Mouse (Mus musculus): Measurements from ENCODE around the gene Zfp820. TPM values are rescaled to one million over a fixed set of nuclear protein-coding genes. Genes with fewer than 3 reads are reported as not detected.
A peak's percentile ranks its signal among the peaks of the same experiment; 100 is the strongest.
"Not testable (repeated sequence)": the region's sequence is repeated elsewhere in the genome, so short reads cannot be mapped to it uniquely, and the experiment has no call there.

Zfp820 gene
- 6.6 and 7.1 TPM in 2 replicates for polyA plus RNA-seq (2014; fragmentation: Nextera tagmentation; extraction: Ambion mirVana)

- ATAC-seq (replicated peaks; ENCODE audit: insufficient number of reproducible peaks, low FRiP score, low TSS enrichment) = peak; percentile 97
- H3K27me3 ChIP-seq (ENCODE audit: control insufficient read depth, insufficient read depth, low read length) = no peaks in the 10 kb centered on the region
- H3K4me2 ChIP-seq = peak within 1 kb of the TSS; percentile 49
- peak within 1 kb of the TSS; percentile 82 for H3K9ac ChIP-seq (ENCODE audit: low read depth, low read length)
- no peaks in the 10 kb centered on the region for H3K36me3 ChIP-seq (ENCODE audit: control insufficient read depth, insufficient read depth, low read length)
- 0 out of 2 replicates have a peak, but pooled peaks cover 3% of the 10 kb centered on the region for H3K4me1 ChIP-seq (ENCODE audit: control insufficient read depth, insufficient read depth, low read length)
- H3K27ac ChIP-seq (ENCODE audit: low read depth, low read length) = peak within 1 kb of the TSS; percentile 54
- no peaks in the 10 kb centered on the region for H3K9me3 ChIP-seq (replicated peaks; ENCODE audit: control insufficient read depth, low read length)
- WGBS (ENCODE audit: insufficient replicate concordance) = 4% methylated on average over 22 of the region's 22 CpGs
- peak within 1 kb of the TSS; percentile 70 for H3K4me3 ChIP-seq (ENCODE audit: low read depth, low read length)
Observed at GRCm38 (mm10) chr17:21845545-21846321, at the start of gene Zfp820. Zfp820 (minus strand) TSS chr17:21845772.

- WGBS (ENCODE audit: insufficient replicate concordance) = 63% methylated on average over 1 of the region's 1 CpGs
- H3K27me3 ChIP-seq (ENCODE audit: control insufficient read depth, insufficient read depth, low read length) = no peaks in the 10 kb centered on the region
- no peak for ATAC-seq (replicated peaks; ENCODE audit: insufficient number of reproducible peaks, low FRiP score, low TSS enrichment)
Observed at GRCm38 (mm10) chr17:21871256-21871655, 25.7 kb upstream of the Zfp820 start.

GRCm38 (mm10) chr17:21846322-21846582, 680 bp upstream of the Zfp820 start:
- not testable (repeated sequence) for H3K4me3 ChIP-seq (ENCODE audit: low read depth, low read length); H3K4me2 ChIP-seq; H3K27ac ChIP-seq (ENCODE audit: low read depth, low read length); H3K9me3 ChIP-seq (replicated peaks; ENCODE audit: control insufficient read depth, low read length); H3K36me3 ChIP-seq (ENCODE audit: control insufficient read depth, insufficient read depth, low read length); H3K27me3 ChIP-seq (ENCODE audit: control insufficient read depth, insufficient read depth, low read length); H3K9ac ChIP-seq (ENCODE audit: low read depth, low read length); ATAC-seq (replicated peaks; ENCODE audit: insufficient number of reproducible peaks, low FRiP score, low TSS enrichment); H3K4me1 ChIP-seq (ENCODE audit: control insufficient read depth, insufficient read depth, low read length)
- WGBS (ENCODE audit: insufficient replicate concordance) = 90% methylated on average over 8 of the region's 8 CpGs

More at GRCm38 (mm10) chr17:21871256-21871655, 25.7 kb upstream of the Zfp820 start:
- Histone ChIP-seq H3K9me3 (replicated peaks; ENCODE audit: control insufficient read depth, low read length) (no peaks in the 10 kb centered on the region; the same call in 1 of the 2 replicates), H3K4me2 (no peak overlapping the region), H3K27ac (ENCODE audit: low read depth, low read length) (no peak overlapping the region), H3K4me1 (ENCODE audit: control insufficient read depth, insufficient read depth, low read length) (no peaks in the 10 kb centered on the region), H3K9ac (ENCODE audit: low read depth, low read length) (no peak overlapping the region), H3K36me3 (ENCODE audit: control insufficient read depth, insufficient read depth, low read length) (no peaks in the 10 kb centered on the region), H3K4me3 (ENCODE audit: low read depth, low read length) (no peak overlapping the region)

DNA sequence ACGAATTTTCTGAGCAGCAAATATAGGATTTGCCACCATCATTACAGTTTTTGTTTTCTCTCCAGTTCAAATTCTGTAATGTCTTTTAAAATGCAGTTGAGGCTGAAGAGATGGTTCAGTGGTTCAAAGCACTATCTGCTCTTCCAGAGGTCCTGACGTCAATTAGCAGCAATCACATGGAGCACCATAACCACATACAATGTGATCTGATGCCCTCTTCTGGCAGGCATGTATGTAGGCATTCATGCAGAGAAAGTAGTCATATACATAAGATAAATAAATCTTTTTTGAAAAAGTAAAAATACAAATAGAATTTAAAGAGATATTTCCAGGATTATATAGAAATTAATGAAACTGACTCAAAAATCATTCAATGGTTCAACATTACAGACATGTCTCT, 7.1 kb downstream of the Zfp820 start:
- 59% methylated on average over 2 of the region's 2 CpGs for WGBS (ENCODE audit: insufficient replicate concordance)
- Histone ChIP-seq H3K4me1 (ENCODE audit: control insufficient read depth, insufficient read depth, low read length) (no peaks in the 10 kb centered on the region), H3K36me3 (ENCODE audit: control insufficient read depth, insufficient read depth, low read length) (no peaks in the 10 kb centered on the region), H3K4me2 (no peak overlapping the region), H3K27ac (ENCODE audit: low read depth, low read length) (no peak overlapping the region), H3K9me3 (replicated peaks; ENCODE audit: control insufficient read depth, low read length) (no peaks in the 10 kb centered on the region), H3K4me3 (ENCODE audit: low read depth, low read length) (no peak overlapping the region), H3K27me3 (ENCODE audit: control insufficient read depth, insufficient read depth, low read length) (no peaks in the 10 kb centered on the region), H3K9ac (ENCODE audit: low read depth, low read length) (no peak overlapping the region)
- ATAC-seq (replicated peaks; ENCODE audit: insufficient number of reproducible peaks, low FRiP score, low TSS enrichment) = no peak

DNA sequence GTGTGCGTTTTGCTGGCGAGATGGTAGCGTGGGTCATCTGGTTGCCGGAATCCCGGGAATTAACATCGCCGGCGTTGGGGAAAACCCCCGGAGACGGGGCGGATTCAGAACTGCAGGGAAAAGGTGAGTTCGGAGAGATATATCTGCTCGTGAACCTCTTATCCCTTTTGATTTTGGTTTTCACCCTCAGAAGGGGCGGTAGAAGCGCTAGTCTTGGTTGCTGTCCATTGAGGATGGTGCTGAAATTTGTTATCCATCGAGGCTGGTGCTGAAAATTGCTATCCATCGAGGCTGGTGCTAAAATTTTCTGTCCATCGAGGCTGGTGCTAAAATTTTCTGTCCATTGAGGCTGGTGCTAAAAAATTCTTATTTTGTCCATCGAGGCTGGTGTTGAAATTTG, 44.2 kb downstream of the Zfp820 start:
- H3K4me1 ChIP-seq (ENCODE audit: control insufficient read depth, insufficient read depth, low read length); H3K27me3 ChIP-seq (ENCODE audit: control insufficient read depth, insufficient read depth, low read length); ATAC-seq (replicated peaks; ENCODE audit: insufficient number of reproducible peaks, low FRiP score, low TSS enrichment); H3K9me3 ChIP-seq (replicated peaks; ENCODE audit: control insufficient read depth, low read length); H3K9ac ChIP-seq (ENCODE audit: low read depth, low read length); H3K36me3 ChIP-seq (ENCODE audit: control insufficient read depth, insufficient read depth, low read length); H3K4me2 ChIP-seq; H3K27ac ChIP-seq (ENCODE audit: low read depth, low read length); H3K4me3 ChIP-seq (ENCODE audit: low read depth, low read length): not testable (repeated sequence)
- WGBS (ENCODE audit: insufficient replicate concordance) = 41% methylated on average over 19 of the region's 19 CpGs

- Histone ChIP-seq H3K36me3 (ENCODE audit: control insufficient read depth, insufficient read depth, low read length) (no peaks in the 10 kb centered on the region), H3K4me3 (ENCODE audit: low read depth, low read length) (no peak overlapping the region), H3K27me3 (ENCODE audit: control insufficient read depth, insufficient read depth, low read length) (no peaks in the 10 kb centered on the region), H3K4me1 (ENCODE audit: control insufficient read depth, insufficient read depth, low read length) (no peaks in the 10 kb centered on the region), H3K9me3 (replicated peaks; ENCODE audit: control insufficient read depth, low read length) (no peaks in the 10 kb centered on the region), H3K27ac (ENCODE audit: low read depth, low read length) (no peak overlapping the region), H3K9ac (ENCODE audit: low read depth, low read length) (no peak overlapping the region), H3K4me2 (no peak overlapping the region)
- WGBS (ENCODE audit: insufficient replicate concordance) = 63% methylated on average over 4 of the region's 4 CpGs
- no peak for ATAC-seq (replicated peaks; ENCODE audit: insufficient number of reproducible peaks, low FRiP score, low TSS enrichment)
Observed at GRCm38 (mm10) chr17:21792256-21792655, 53.3 kb downstream of the Zfp820 start.

GRCm38 (mm10) chr17:21770336-21770735, 75.2 kb downstream of the Zfp820 start:
- Histone ChIP-seq H3K4me2 (no peak overlapping the region), H3K4me3 (ENCODE audit: low read depth, low read length) (no peak overlapping the region), H3K27ac (ENCODE audit: low read depth, low read length) (no peak overlapping the region), H3K36me3 (ENCODE audit: control insufficient read depth, insufficient read depth, low read length) (no peaks in the 10 kb centered on the region), H3K9ac (ENCODE audit: low read depth, low read length) (no peak overlapping the region), H3K27me3 (ENCODE audit: control insufficient read depth, insufficient read depth, low read length) (no peaks in the 10 kb centered on the region), H3K9me3 (replicated peaks; ENCODE audit: control insufficient read depth, low read length) (no peaks in the 10 kb centered on the region), H3K4me1 (ENCODE audit: control insufficient read depth, insufficient read depth, low read length) (no peaks in the 10 kb centered on the region)
- 77% methylated on average over 2 of the region's 2 CpGs for WGBS (ENCODE audit: insufficient replicate concordance)
- ATAC-seq (replicated peaks; ENCODE audit: insufficient number of reproducible peaks, low FRiP score, low TSS enrichment) = no peak
